Mouse (Mus musculus) 3134 (cell line): ENCODE data around the gene Drc3.
"Not testable (repeated sequence)": the region's sequence is repeated elsewhere in the genome, so short reads cannot be mapped to it uniquely, and the experiment has no call there.

ENCODE experiments used
- DNase-seq: peaks from one replicate; pipeline ENCODE4 v3.0.0-alpha.2; 2011; ENCODE audit warnings: low spot score; ENCODE audit not compliant: insufficient read length; ENCODE audit errors: extremely low read depth

Drc3 gene

DNA sequence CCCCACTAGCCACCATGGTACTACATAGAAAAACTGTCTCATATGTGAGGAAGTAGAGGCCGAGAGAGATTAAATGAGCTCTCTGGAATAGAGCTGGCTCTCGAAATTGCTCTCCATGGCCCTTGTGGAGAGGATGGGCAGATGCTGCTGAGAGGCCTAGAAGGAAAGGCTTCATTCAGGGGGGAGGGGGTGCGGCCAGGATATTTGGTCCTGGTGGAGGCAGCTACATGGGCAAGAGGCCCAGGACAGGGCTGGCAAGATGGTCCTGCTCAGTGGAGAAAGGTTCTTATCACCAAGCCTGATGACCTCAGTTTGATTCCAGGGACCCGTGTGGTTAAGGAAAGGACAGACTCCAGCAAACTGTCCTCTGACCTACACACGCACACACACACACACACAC lies 32.8 kb downstream of the Drc3 start:
- DNase-seq: no peak

DNA sequence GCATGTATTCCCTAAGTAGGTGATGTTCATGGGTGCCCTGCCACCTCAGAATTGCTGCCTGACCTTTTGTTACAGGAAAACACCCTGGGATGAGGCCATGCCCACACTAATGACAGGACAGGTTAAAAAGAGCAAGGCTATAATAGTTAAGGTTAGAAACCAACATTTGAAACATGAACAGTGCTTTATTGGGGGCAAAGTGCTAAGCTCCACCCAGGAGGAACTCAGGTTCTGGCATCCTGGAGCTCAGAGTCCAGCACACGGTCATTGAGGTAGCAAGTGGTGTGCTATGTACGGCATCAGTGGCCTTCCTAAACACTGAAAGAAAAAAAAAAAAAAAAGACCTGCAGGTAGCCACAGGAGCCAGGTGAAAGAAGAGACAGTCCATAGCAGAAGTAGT lies 34.8 kb downstream of the Drc3 start:
- DNase-seq: no peak

DNA sequence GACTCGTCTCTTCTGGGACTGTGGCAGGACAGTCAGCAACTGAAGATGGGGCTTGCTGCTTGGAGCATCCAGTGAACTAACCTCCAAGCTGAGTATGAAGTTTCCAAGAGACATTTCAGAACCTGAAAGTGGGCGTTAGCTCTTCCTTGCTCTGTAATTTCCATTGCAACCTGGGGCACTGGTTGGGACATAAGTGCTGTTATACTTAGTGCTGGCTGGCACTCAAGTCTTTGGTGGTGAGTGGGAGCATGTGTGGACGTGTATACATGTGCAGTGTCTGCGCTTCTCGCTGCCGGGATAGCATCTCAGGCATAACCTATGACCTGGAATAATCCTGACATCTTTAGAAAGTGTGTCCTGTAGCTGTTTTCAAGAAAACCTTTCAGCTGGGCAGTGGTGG lies 38.2 kb downstream of the Drc3 start:
- DNase-seq: no peak

DNA sequence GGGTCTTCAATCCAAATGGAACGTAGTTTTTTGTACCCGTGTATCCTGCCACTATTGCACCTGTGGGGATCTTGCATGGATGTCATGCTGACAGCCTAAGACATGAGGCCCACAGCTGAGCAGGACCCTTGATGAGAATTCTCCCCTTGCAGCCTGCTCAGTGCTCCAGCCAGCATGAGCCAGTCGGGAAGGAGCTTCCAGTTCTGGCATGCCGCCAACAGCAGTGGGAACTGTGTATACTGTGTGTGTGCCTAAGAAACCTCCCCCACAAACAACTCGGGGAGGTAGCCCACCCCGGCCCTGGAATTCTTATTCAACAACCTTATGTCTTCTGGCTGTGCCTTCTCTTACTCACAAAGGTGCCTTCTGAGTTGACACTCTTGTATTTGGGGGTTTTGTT lies 43.4 kb downstream of the Drc3 start:
- no peak for DNase-seq

DNA sequence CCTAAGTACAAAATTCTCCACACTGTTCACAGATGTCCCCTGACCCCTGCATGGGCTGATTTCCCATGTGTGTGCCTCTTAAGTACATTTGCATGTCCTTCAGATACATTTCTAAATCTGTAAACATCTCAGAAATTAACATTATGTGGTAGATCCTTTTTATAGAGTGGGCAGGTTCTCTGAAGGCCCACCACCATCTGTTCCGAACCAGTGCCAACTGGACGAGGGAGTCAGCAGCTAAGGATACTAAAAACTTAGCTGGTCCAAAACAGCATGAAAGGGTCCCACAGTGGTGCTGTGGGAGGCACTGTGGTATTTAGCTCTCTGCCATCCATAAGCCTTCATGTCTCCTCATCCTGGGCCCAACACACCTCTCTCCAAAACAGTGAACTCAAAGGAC lies 44.0 kb downstream of the Drc3 start:
- DNase-seq: no peak

DNA sequence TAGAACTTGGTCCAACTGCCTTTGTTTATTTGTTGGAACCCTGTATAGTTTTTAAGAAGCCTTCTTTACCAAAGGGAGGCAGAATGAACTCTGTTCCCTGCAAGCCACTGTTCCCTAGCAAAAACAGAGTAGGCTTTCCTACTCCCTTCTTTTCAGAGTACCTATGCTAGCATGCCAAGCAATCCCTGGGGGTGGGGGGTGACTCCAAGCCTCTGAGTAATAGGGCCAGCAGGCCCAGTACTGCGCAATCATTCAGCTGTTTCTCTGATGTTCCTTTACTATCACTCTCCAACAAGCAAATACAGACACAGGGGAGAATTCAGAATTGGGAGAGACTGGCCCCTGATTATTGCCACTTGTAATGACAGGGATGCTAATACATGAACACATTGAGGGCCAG lies 53.5 kb downstream of the Drc3 start:
- no peak for DNase-seq

DNA sequence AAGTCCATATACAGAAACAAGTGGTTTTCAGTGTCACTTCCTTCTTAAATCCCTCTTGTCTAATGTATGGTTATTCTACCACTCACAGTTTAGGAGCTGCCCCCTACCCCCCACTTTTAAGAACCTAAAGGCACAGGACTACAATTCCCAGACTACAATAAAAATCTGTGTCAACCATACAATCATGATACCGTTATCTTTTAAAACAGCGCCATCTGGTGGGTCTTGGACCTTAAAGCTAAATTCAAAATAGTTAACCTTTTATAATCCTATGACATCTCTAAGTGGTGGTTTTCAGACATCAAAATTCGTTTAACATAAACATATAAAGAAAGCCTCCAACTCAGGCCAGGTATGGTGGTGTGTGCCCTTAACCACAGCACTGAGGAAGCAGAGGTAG lies 59.0 kb downstream of the Drc3 start:
- peak; percentile 18 for DNase-seq

DNA sequence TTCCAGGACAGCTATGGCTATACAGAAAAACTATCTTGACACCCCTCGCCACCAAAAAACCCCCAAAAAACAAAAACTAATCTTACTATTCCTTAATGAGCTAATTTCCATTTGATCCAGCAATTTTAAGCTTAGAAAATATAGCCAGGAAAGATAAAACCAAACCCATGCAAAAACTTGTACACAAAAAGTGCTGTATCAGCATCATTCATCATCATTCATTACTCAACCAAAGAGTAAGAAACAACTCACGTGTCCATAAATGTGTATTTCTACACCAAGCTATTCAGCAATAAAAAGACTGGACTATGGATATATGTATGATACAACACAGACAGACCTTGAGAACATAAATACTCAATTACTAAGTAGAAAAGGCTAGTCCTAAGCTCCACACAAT lies 59.8 kb downstream of the Drc3 start:
- DNase-seq: no peak

DNA sequence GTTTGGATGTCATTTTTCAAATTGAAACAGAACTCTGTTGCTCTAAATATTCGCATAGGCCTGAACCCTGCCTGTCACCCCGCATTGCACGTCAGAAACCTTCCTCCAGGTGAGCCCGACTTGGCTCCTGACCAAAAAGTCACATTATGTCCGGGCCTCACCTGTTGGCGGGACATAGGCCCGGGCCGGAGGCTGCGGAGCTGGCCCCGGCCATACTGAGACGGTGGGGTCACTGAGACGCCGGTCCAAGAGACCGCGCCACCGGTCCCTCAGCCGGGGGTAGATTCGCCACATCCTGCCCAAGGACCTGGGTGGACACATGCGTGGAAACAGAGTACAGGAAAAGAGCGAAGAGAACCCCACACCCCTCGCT lies 63.4 kb downstream of the Drc3 start:
- DNase-seq: no peak

DNA sequence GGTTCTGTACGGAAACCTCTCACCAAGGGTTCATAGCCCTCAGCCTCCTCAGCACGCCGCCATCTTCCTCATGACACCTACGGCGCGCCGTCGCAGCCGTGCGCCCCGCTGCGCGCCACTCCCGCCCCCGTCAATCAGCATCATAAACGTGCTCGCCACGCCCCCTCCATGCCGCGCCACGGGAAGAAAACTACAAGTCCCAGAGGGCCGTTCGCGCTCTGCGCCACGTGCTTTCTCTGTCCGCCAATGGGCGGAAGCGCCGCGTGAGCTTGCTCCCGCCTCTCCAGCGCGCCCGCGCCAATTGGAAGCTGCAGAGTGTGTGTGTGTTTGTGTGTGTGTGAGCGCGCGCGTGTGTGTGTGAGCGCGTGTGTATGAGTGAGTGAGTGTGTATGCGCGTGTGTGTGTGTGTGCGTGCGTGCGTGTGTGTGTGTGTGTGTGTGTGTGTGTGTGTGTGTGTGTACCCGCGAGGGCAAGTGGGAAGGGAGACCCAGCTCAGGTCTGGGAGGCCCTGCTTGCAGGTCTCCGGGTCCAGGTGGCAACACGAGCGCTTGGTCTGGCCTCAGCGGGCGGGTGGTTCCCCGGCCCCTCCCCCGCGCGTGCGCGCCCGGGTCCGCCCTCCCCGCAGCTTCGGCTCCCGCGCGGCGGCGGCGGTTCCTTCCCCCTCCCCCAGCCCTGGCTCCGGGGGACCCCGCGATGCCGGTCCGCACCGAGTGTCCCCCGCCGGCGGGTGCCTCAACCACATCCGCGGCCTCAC lies 64.0 kb downstream of the Drc3 start, which contains the start of gene Gid4:
Gid4 (plus strand) TSS at position 183 of the 754 bp plus-strand sequence.
- peak; percentile 100 for DNase-seq

DNA sequence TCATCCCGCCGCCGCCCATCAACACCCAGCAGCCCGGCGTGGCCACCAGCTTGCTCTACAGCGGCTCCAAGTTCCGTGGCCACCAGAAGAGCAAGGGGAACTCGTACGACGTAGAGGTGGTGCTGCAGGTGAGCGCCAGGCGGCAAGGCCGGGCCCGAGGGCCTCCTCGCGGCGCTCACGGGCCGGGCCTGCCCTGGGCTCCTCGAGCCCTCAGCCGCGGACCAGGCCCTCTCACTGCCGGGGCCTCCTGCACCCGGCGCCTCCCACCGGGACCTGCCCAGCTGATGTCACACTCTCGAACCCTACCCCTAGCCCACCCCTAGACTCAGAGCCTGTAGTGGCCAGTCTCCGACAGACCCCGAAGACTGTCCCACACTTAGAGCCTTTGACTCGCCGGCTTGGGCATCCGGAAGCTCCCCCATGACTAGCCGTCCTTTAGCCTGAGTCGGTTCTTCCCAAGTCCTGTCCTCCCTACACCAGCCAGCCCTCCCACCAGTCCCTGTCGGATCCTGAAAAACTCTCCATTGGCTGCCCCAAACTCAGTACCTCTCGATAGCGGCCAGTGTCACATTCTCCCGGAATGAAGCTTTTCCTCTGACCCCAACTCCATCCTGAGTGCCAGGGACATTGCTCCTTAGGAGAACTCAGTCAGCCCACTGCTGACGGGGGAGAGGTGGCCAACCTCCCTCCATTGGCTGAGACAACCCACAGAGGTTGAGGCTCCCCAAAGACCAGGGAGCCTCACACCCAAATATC lies 64.8 kb downstream of the Drc3 start, which contains the start of gene Atpaf2:
Atpaf2 (minus strand) TSS at position 741 of the 756 bp plus-strand sequence.
- peak; percentile 74 for DNase-seq

DNA sequence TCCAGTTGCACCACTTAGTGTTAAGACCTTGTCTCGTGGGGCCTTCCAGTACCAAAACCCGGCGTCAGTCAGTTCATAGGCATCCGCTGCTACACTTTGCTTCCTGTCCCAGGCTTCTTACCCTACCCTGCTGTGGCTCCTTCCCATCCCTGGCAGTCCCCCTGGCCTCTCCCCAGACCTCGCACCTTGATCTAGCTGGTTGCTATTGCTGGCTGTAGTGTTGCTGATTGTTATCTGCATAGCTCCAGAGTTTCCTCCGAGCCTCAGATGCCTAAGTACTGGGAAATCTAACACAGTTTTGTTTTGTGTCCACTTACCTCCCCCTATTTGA lies 65.3 kb downstream of the Drc3 start:
- no peak for DNase-seq

DNA sequence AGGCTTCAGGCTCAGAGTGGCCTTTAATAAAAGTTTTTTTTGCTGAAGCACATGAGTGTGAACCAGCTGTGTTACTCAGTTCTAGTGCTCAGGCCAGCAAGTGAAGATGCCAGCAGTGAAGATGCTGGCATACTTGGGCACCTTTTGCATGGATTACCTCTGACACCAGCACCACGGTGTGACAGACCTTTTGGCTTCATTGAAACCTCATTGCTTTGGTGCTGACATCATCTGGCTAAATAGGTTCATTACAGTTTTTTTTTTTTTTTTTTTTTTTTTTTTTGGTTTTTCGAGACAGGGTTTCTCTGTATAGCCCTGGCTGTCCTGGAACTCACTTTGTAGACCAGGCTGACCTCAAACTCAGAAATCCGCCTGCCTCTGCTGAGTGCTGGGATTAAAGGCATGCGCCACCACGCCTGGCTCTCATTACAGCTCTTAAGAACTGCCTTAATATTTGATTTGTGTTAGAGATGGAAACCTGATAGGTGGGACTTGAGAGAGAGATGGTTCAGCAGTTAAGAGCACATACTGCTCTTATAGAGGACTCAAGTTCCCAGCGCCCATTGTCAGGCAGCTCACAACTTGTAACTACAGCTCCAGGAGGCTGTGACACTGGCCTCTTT lies 69.0 kb downstream of the Drc3 start:
- no peak for DNase-seq

DNA sequence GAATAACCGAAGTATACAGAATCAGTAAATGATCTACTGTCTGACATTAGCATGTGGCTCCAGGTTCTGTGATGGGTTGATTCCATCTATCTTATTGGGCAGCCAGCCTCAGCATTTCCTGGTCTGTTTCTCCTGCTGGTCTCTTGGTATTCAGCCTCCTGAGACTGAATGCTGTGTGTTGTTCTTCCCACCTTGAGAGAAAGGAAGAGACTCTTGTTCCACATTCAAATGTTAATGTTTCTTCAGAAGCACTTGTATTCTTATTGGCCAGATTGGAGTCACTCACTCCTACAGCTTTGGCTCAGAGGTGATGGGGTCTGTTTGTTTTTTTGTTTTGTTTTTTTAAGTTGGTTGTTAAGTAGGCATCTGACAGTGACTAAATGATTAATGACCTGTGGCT lies 69.9 kb downstream of the Drc3 start:
- DNase-seq: no peak

DNA sequence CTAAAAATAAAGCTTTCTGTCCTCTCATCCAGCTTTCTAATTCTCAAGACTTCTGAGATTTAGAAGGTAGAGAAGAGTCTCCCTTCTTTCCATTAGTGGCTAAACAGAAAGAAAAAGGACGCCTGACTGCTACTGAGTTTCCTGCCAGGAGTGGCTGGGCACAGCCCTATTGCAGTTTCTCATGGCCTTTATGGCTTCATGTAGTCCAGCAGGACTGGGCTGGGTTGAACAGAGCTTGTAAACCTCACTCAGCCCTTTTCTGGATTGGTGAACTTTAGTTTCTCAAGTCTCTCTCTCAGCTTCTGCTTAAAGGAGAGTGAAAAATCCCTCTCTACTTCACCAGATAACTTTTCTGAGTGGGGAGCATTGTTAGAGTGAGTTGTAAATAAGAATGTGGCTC lies 73.3 kb downstream of the Drc3 start:
- DNase-seq: no peak

DNA sequence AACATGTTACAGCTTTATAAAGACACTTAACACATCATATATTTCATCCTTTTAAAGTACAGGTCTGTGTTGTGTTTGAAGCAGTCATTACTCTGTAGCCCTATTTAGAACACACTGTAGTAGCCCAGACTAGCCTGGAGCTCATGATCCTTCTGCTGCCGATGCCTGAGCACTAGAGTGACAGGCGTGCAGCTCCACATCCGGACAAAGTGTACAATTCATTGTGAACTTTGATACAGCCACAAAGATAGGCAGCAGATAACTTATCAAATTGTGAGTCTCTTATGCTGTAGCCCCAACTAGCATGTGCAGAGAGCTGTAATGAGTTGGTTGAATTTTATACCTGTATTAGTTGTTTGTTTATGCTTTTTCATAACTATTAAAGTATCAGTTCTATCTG lies 74.5 kb downstream of the Drc3 start:
- no peak for DNase-seq

DNA sequence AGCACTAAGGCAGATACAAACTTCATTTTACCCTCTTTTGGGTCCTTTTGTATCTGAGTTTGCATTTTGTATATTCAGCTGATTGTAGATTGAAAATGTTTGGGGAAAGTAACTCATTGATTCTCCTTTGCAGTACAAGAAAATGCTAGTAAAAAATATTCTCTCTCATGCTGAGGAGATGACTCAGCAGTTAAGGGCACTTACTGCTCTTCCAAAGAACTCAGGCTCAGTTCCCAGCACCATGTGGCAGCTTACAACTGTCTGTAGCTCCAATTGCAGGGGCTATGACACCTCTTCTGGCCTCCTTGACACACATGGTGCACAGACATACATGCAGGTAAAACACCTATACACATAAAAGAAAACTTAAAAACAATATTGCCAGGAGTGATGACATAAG lies 80.4 kb downstream of the Drc3 start:
- DNase-seq: no peak

DNA sequence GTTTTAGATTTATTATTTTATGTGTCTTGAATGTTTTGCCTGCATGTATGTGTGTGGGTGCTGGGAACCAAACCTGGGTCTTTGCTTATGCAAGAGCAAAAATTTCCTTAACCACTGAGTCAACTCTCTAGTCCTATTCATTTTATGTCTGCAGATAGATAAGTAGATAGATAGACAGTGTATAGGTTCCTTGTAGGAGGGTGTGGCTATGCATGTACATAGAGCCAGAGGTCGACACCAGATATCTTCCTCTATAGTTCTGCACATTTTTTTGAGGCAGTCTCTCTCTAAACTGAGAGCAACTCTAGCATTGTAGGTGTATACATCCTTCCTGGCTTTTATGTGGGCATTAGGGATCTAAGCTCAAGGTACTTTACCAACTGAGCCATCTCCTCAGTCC lies 82.0 kb downstream of the Drc3 start:
- DNase-seq: no peak

DNA sequence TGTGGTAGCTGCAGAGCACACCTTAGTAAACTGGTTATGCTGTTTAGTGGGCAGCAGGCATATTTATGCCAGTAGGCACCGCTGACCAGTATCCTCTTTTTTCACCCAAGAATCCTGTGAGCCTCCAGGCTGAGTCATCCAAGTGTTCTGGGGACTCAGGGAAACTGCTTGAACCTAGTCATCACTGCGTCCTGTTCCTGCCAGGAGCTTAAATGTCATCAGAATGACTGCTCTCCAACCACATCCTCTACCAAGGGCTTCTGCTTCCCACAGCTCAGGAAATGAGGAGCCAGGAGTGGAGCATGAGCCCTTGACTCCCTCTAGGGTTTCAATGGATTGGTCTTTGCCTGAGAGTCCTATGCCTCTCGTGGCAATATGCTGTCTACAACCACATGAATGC lies 83.5 kb downstream of the Drc3 start:
- peak; percentile 79 for DNase-seq

DNA sequence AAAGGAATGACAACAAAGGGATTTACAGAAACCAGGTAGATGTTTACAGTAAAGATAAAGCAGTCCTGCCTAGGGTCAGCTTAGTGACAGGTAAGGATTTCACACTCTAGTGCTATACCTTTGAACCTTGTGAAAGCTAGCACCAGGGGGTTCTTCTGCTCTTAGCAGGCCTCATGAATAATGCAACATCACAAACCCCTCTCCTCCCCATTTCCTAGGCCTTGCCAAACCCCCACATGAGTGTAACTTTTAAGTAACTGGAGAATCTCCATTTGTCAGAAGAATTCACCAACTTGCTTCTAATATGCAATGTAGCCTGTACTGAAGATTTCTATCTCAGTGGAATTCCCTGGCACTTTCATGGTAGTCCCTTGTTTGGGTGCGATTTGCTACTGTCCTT lies 86.5 kb downstream of the Drc3 start:
- not testable (repeated sequence) for DNase-seq

DNA sequence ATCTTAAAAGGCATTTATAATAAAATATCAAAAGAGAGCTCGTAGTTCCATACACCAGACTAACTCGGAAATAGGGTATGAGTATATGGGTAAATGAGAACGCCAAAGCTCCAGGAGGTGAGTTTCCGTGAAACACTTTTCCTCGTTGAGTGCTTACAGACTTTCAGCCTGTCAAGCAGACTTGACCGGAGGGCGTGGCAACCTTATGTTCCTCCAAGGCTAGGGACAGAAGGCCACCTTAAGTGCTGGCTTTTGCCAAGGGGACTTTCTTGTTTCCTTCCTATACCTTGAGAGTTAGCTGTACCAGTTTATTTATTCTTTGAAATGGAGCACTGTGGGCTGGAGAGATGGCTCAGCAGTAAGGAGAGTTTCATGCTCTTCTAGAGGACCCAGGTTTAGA lies 87.0 kb downstream of the Drc3 start:
- DNase-seq: no peak

DNA sequence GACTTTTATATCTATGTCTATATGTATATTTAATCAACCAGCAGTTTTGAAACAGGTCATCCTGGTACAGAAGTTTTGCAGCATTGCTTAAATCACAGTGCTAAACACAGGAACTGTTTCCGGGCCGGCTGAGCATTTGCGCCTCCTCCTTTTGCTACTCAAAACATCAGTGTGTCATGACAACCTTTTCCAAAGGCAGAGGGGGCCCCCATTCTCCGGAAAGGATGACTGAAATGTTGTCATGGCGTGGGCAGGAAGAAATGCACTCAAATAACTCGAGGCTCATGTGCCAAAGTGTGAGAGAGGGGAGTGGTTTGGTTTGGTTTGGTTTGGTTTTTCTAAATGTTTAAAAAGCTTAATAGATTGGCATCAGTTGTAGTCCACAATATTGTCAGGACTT lies 89.8 kb downstream of the Drc3 start:
- no peak for DNase-seq
